Mouse (Mus musculus) heart, embryonic 11.5 days (tissue): ENCODE measurements around the gene Cysrt1. TPM values are rescaled to one million over a fixed set of nuclear protein-coding genes. Genes with fewer than 3 reads are reported as not detected.

Experiments used
- ATAC-seq: fragments of 200-750 bp; cut with Nextera tagmentation; replicated peaks from 2 replicates; pipeline ENCODE4 v1.8.0; 2017; ENCODE audit warnings: moderate library complexity; ENCODE audit not compliant: insufficient number of reproducible peaks, low FRiP score, low TSS enrichment
- H3K27ac ChIP-seq: fragments of 300-500 bp; sonication (generic); 2 replicates; pipeline ENCODE4 v1.5.1; 2014; ENCODE audit warnings: mild to moderate bottlenecking, low read depth, low read length
- H3K27me3 ChIP-seq: fragments of 300-500 bp; sonication (generic); 2 replicates; pipeline ENCODE4 v1.6.1; 2014; ENCODE audit warnings: mild to moderate bottlenecking, low read length, mixed read lengths; ENCODE audit not compliant: control insufficient read depth, insufficient read depth
- H3K36me3 ChIP-seq: fragments of 300-500 bp; sonication (generic); 2 replicates; pipeline ENCODE4 v1.6.1; 2014; ENCODE audit warnings: mild to moderate bottlenecking, low read length, moderate library complexity, mixed read lengths; ENCODE audit not compliant: control insufficient read depth, insufficient read depth
- H3K4me1 ChIP-seq: fragments of 300-500 bp; sonication (generic); 2 replicates; pipeline ENCODE4 v1.6.1; 2014; ENCODE audit warnings: low read length; ENCODE audit not compliant: control insufficient read depth, insufficient read depth
- H3K4me2 ChIP-seq: fragments of 300-500 bp; sonication (generic); 2 replicates; pipeline ENCODE4 v1.6.1; 2014; ENCODE audit warnings: mild to moderate bottlenecking, moderate library complexity
- H3K4me3 ChIP-seq: fragments of 300-500 bp; sonication (generic); 2 replicates; pipeline ENCODE4 v1.5.1; 2014; ENCODE audit warnings: low read depth, low read length
- H3K9ac ChIP-seq: fragments of 300-500 bp; sonication (generic); 2 replicates; pipeline ENCODE4 v1.6.1; 2014; ENCODE audit warnings: mild to moderate bottlenecking, low read depth, low read length, moderate library complexity
- H3K9me3 ChIP-seq: fragments of 300-500 bp; sonication (generic); replicated peaks from 2 replicates; pipeline ENCODE4 v1.6.1; 2016; ENCODE audit warnings: low read length; ENCODE audit not compliant: control insufficient read depth
- WGBS: fragments of 180-500 bp; shearing (Covaris S2); extraction: QIAGEN DNeasy Blood & Tissue Kit; methylation state at CpG from one replicate; pipeline ENCODE4 v1.1.7; 2014; ENCODE audit not compliant: insufficient replicate concordance; 5-methylcytosine and 5-hydroxymethylcytosine counted together
- polyA plus RNA-seq: library from polyadenylated mRNA; unstranded; fragments of >200 nt; fragmentation: Nextera tagmentation; extraction: Ambion mirVana; gene quantifications from 2 replicates; pipeline ENCODE4 v1.2.1, GENCODE M21; 2014

The Cysrt1 gene
- polyA plus RNA-seq, 1 experiment from 2014 or later = not detected

- Histone ChIP-seq H3K9ac (no peak overlapping the region), H3K27ac (no peak overlapping the region), H3K36me3 (peaks cover 11% of the 10 kb centered on the region; the same call in 1 of the 2 replicates), H3K9me3 (no peaks in the 10 kb centered on the region), H3K4me3 (no peak overlapping the region), H3K4me2 (no peak overlapping the region), H3K27me3 (peaks cover 44% of the 10 kb centered on the region), H3K4me1 (peaks cover 11% of the 10 kb centered on the region; the same call in 1 of the 2 replicates)
- no peak for ATAC-seq
- WGBS = 44% methylated on average over 7 of the region's 7 CpGs
Observed at GRCm38 (mm10) chr2:25286837-25287636, 44.8 kb upstream of the Cysrt1 start.

- Histone ChIP-seq H3K4me1 (peaks cover 6% of the 10 kb centered on the region; the same call in 1 of the 2 replicates), H3K4me2 (no peak overlapping the region), H3K27ac (no peak overlapping the region), H3K9ac (no peak overlapping the region), H3K9me3 (no peaks in the 10 kb centered on the region), H3K27me3 (peaks cover 37% of the 10 kb centered on the region), H3K4me3 (no peak overlapping the region), H3K36me3 (peaks cover 15% of the 10 kb centered on the region; the same call in 1 of the 2 replicates)
- WGBS = 69% methylated on average over 1 of the region's 1 CpGs
- ATAC-seq = no peak
Observed at GRCm38 (mm10) chr2:25286314-25286713, 44.1 kb upstream of the Cysrt1 start.

GRCm38 (mm10) chr2:25285551-25285950 lies 43.3 kb upstream of the Cysrt1 start:
- Histone ChIP-seq H3K27ac (no peak overlapping the region), H3K27me3 (peaks cover 29% of the 10 kb centered on the region), H3K36me3 (peaks cover 19% of the 10 kb centered on the region), H3K4me1 (peaks cover 6% of the 10 kb centered on the region; the same call in 1 of the 2 replicates), H3K4me2 (no peak overlapping the region), H3K4me3 (no peak overlapping the region), H3K9me3 (no peaks in the 10 kb centered on the region), H3K9ac (no peak overlapping the region)
- 89% methylated on average over 2 of the region's 2 CpGs for WGBS
- no peak for ATAC-seq

DNA sequence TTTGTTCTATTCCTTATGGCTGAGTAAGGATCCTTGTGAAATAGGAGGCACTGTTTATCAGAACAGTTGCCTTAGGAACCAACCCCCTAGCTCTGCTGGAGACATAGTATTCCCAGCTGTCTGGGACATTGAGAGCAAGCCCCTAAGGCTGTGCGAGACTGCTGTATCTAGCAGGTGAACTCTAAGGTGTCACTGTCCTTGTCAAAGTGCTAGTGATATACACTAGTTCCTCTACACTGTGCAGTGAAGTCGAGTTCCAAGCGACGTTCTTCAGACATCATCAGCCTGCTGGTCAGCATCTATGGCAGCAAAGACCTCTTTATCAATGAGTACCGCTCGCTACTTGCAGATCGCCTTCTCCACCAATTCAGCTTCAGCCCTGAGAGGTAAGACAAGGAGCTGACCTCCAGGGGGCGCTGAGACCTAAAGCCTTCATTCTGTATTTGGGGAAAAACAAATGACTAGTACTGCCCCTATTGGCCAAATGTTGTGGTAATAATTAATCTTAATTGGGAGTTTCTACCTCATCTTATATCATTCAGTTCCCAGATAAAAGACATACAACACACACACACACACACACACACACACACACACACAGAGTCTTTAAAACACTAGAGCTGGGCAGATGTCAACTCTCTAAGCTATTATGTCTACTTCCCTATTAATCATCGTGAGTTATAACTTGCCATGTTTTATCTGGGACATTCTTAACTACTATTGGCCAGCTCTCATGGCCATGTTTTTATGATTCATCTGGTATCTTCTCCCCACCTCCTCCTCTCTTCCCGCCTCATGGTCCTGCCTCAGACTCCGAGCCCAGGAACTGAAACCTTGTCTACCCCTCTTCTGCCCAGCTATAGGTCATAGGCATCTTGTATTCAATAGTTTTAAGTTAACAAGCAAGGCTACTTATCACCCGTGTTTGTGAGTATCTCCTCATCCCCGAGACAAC lies 37.0 kb upstream of the Cysrt1 start:
- WGBS = 60% methylated on average over 13 of the region's 13 CpGs
- ATAC-seq = no peak
- H3K36me3 ChIP-seq = peaks cover 45% of the 10 kb centered on the region
- no peak overlapping the region for H3K4me3 ChIP-seq
- H3K4me1 ChIP-seq = no peaks in the 10 kb centered on the region
- no peak overlapping the region for H3K9ac ChIP-seq
- no peaks in the 10 kb centered on the region for H3K27me3 ChIP-seq
- no peaks in the 10 kb centered on the region for H3K9me3 ChIP-seq
- no peak overlapping the region for H3K4me2 ChIP-seq
- no peak overlapping the region for H3K27ac ChIP-seq

GRCm38 (mm10) chr2:25273010-25273409 lies 30.8 kb upstream of the Cysrt1 start:
- no peak for ATAC-seq
- WGBS = 27% methylated on average over 16 of the region's 16 CpGs
- Histone ChIP-seq H3K9ac (peak overlapping the region; percentile 94), H3K9me3 (no peaks in the 10 kb centered on the region), H3K27me3 (no peaks in the 10 kb centered on the region), H3K27ac (no peak overlapping the region), H3K4me2 (peak overlapping the region; percentile 93), H3K4me3 (peak overlapping the region; percentile 82), H3K4me1 (peaks cover 16% of the 10 kb centered on the region), H3K36me3 (peaks cover 30% of the 10 kb centered on the region)

DNA sequence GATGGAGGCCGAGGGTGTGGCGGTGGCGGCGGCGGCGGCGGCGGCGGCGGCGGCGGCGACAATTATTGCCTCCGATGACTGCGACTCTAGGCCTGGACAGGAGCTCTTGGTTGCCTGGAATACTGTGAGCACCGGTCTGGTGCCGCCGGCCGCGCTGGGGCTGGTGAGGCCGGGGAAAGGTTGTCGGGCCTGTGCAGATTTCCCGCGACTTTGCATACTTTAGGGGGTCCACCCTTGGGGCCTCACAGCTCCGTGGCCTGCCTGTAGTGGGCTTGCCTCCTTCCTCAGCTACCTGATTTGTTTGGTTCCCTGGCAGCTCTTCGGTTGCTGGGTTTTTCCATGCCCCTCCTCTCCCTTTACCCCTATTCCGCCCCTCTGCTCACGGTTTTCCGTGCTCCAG lies 30.3 kb upstream of the Cysrt1 start:
- ATAC-seq = peak; percentile 21; the same call in 1 of the 2 replicates
- Histone ChIP-seq H3K9me3 (no peaks in the 10 kb centered on the region), H3K9ac (peak overlapping the region; percentile 94), H3K27me3 (no peaks in the 10 kb centered on the region), H3K27ac (no peak overlapping the region), H3K36me3 (peaks cover 27% of the 10 kb centered on the region), H3K4me2 (peak overlapping the region; percentile 93), H3K4me1 (peaks cover 16% of the 10 kb centered on the region), H3K4me3 (peak overlapping the region; percentile 82)
- WGBS = 1% methylated on average over 29 of the region's 29 CpGs

- H3K4me3 ChIP-seq = peak within 1 kb of the TSS; percentile 82
- H3K4me2 ChIP-seq = peak within 1 kb of the TSS; percentile 93
- H3K4me1 ChIP-seq = peaks cover 18% of the 10 kb centered on the region
- H3K9me3 ChIP-seq = no peaks in the 10 kb centered on the region
- 0% methylated on average over 55 of the region's 55 CpGs for WGBS
- peaks cover 22% of the 10 kb centered on the region for H3K36me3 ChIP-seq
- H3K27ac ChIP-seq = peak within 1 kb of the TSS; percentile 70
- peak; percentile 96 for ATAC-seq
- peak within 1 kb of the TSS; percentile 94 for H3K9ac ChIP-seq
- H3K27me3 ChIP-seq = no peaks in the 10 kb centered on the region
Observed at GRCm38 (mm10) chr2:25271827-25272511, 29.7 kb upstream of the Cysrt1 start, which contains the start of the genes Ssna1 and Anapc2. TSS of gene Ssna1 (minus strand) at chr2:25272438. TSS of gene Anapc2 (plus strand) at chr2:25272478.
